Mouse (Mus musculus) G1E (cell line): ENCODE measurements around the gene 4930562C15Rik.

Experiments
- CTCF ChIP-seq: IDR thresholded peaks from 2 replicates; pipeline ENCODE4 v1.5.1; 2012; ENCODE audit warnings: low read depth, low read length, inconsistent platforms, mixed read lengths
- GATA1 ChIP-seq: IDR thresholded peaks from 2 replicates; pipeline ENCODE4 v1.6.1; 2012; ENCODE audit warnings: borderline replicate concordance, low read length, inconsistent platforms, mixed read lengths
- POLR2AphosphoS5 ChIP-seq: IDR thresholded peaks from 2 replicates; pipeline ENCODE4 v1.6.1; 2012; ENCODE audit warnings: low read depth, low read length, inconsistent platforms; ENCODE audit not compliant: insufficient replicate concordance
- TAL1 ChIP-seq: conservative IDR thresholded peaks from 2 replicates; pipeline ENCODE4 v1.6.1; 2012; ENCODE audit warnings: low read depth, low read length, inconsistent platforms, mixed read lengths

DNA sequence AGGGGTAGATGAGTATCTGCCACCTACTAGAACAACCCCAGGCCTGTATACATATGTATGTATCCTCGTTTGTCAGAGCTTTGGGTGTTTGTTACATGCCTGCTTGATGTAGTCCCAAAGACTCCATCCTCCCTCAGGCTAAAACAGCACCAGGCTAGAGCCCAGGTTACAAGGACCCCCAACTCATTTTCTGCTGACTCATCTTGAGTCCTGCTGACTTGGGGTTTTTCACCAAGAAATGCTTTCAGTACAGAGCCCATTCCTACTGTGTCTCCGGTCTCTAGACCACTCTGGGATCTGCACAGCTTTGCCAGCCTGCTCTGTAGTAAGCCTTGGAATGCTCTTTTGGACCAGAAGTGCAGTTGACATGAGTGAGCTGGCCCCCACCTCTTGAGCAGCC lies 81.4 kb downstream of the 4930562C15Rik start:
- TF ChIP-seq CTCF = no peak
- TF ChIP-seq POLR2AphosphoS5 = no peak
- no peak for TF ChIP-seq GATA1
- no peak for TF ChIP-seq TAL1
